Mouse (Mus musculus): ENCODE measurements at regions not wholly inside any gene's neighbourhood (a gene's known extent, or its start where the extent isn't known, plus 50 kb on each side); places are given as distances from the start of the nearest gene placed in this dataset.
"Not testable (repeated sequence)": the region's sequence is repeated elsewhere in the genome, so short reads cannot be mapped to it uniquely, and the experiment has no call there.

DNA sequence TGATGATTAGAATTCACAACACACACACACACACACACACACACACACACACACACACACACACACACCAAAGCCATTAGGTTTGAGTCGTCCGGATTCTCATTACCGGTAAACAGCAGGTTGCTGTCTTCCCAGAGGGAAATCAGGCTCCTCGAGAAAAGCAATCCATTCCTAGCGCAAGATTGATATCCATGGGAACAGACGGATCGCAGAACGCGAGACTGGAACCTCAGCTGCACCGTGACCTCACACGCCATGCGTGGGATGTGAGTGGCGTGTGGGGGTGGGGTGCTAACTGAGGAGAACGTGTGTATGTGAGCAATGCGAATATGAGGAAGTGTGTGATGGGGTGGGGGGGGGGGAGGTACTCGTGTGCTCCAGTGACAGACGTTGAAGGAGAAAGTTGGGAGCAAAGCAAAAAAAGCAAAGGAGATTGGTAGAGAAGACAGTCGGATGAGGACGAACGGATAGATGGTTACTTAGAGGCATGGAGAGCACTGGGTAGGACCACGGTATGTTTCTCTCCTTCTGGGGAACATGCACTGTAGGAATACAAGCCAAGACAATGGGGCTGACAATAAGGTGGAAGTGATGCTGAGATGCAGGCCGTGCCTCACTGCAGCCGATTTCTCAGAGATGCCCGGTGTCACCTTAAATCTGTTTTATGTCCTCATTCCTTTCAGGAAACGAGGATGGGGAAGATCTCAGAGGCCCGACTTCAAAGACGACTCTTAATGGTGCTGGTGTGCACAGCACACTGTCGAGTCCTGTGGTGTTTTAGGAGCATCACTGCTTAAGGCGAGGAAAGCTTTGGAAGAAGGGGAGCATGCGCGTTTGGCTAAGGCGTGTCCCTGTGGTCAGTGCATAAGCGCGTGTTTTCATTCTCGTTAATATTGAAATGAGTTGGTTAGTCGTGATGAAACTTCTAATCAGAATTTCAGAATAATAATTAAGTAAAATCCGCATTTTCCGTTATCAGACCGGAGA lies 516.7 kb upstream of the BB014433 start:
- whole genome bisulfite sequencing: 84% methylated on average over 39 of the region's 39 CpGs
- Histone ChIP-seq H3K4me1 (replicated peaks; ENCODE audit: control insufficient read depth, insufficient read depth, low read length) (no peaks in the 10 kb centered on the region), H3K27me3 (replicated peaks; ENCODE audit: control insufficient read depth, insufficient read depth, low read length) (no peaks in the 10 kb centered on the region), H3K4me2 (replicated peaks; ENCODE audit: low read depth) (no peak overlapping the region), H3K4me3 (ENCODE audit: low read depth, low read length) (no peak overlapping the region), H3K36me3 (ENCODE audit: control insufficient read depth, insufficient read depth) (no peaks in the 10 kb centered on the region), H3K9me3 (ENCODE audit: control insufficient read depth) (no peaks in the 10 kb centered on the region), H3K27ac (ENCODE audit: low read depth, low read length) (no peak overlapping the region), H3K9ac (ENCODE audit: low read depth, low read length) (no peak overlapping the region)
- no peak for ATAC-seq
- no peak for TF ChIP-seq CTCF (IDR thresholded peaks at IDR 0.05; ENCODE audit: low read depth)

DNA sequence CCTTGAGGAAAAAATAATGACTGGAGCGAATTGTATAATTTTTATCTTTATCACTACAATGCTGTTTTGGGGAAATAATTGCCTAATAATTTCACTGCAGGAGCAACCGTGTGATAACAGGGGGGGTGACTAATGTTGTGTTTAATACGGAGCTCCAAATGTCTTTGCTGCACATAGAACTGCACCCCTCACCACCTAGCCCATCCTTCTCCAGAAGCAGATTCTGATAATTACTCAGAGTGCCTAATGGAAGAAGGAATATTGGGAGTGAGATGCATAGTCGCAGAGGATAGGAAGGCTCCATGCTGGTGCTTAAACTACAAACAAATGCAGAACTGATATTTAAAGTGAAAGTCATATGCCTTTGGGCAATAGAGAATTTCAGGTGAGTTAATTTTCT lies 486.1 kb upstream of the BB014433 start:
- no peak for TF ChIP-seq CTCF (IDR thresholded peaks at IDR 0.05; ENCODE audit: low read depth)
- 85% methylated on average over 4 of the region's 4 CpGs for WGBS
- no peak for ATAC-seq
- Histone ChIP-seq H3K36me3 (ENCODE audit: control insufficient read depth, insufficient read depth) (no peaks in the 10 kb centered on the region), H3K27ac (ENCODE audit: low read depth, low read length) (no peak overlapping the region), H3K9ac (ENCODE audit: low read depth, low read length) (no peak overlapping the region), H3K4me2 (replicated peaks; ENCODE audit: low read depth) (no peak overlapping the region), H3K27me3 (replicated peaks; ENCODE audit: control insufficient read depth, insufficient read depth, low read length) (no peaks in the 10 kb centered on the region), H3K4me1 (replicated peaks; ENCODE audit: control insufficient read depth, insufficient read depth, low read length) (no peaks in the 10 kb centered on the region), H3K9me3 (ENCODE audit: control insufficient read depth) (no peaks in the 10 kb centered on the region), H3K4me3 (ENCODE audit: low read depth, low read length) (no peak overlapping the region)

DNA sequence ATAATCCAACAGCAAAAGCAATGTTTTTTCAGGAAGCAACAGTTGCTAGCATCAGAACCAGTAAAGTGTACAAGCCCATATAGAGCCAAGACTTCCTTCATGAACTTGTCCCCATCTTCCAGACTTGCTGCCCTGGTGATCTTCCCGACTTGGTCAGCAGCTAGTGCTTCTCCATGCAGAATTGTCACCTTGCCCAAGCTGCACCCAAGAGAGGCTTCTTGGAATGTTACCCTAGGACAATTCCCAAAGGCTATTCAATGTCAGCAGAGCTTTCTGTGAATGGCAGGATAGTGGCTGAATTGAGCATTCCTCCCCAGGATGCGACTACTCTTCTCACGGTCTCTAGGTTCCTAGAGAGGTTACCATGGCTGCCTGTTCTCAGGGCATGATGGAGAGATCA lies 479.6 kb upstream of the BB014433 start:
- WGBS: 91% methylated on average over 3 of the region's 3 CpGs
- H3K4me1 ChIP-seq (replicated peaks; ENCODE audit: control insufficient read depth, insufficient read depth, low read length): no peaks in the 10 kb centered on the region
- no peaks in the 10 kb centered on the region for H3K9me3 ChIP-seq (ENCODE audit: control insufficient read depth)
- H3K27me3 ChIP-seq (replicated peaks; ENCODE audit: control insufficient read depth, insufficient read depth, low read length): no peaks in the 10 kb centered on the region
- H3K9ac ChIP-seq (ENCODE audit: low read depth, low read length): no peak overlapping the region
- H3K4me2 ChIP-seq (replicated peaks; ENCODE audit: low read depth): no peak overlapping the region
- ATAC-seq: no peak
- H3K27ac ChIP-seq (ENCODE audit: low read depth, low read length): no peak overlapping the region
- H3K36me3 ChIP-seq (ENCODE audit: control insufficient read depth, insufficient read depth): no peaks in the 10 kb centered on the region
- no peak for TF ChIP-seq CTCF (IDR thresholded peaks at IDR 0.05; ENCODE audit: low read depth)
- H3K4me3 ChIP-seq (ENCODE audit: low read depth, low read length): no peak overlapping the region

DNA sequence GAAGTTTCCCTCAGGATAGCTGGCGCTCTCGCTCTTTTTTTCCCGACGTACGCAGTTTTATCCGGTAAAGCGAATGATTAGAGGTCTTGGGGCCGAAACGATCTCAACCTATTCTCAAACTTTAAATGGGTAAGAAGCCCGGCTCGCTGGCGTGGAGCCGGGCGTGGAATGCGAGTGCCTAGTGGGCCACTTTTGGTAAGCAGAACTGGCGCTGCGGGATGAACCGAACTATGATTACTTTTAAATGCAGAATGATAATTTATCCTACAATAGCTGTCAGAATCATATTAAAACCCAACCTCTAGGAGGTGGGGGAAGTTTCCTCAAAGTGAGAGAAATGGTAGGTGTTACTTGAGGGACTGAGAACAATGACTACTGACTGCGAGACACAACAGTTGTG lies 474.0 kb upstream of the BB014433 start:
- not testable (repeated sequence) for H3K9me3 ChIP-seq (ENCODE audit: control insufficient read depth); H3K27me3 ChIP-seq (replicated peaks; ENCODE audit: control insufficient read depth, insufficient read depth, low read length); H3K9ac ChIP-seq (ENCODE audit: low read depth, low read length); H3K36me3 ChIP-seq (ENCODE audit: control insufficient read depth, insufficient read depth); H3K27ac ChIP-seq (ENCODE audit: low read depth, low read length); H3K4me1 ChIP-seq (replicated peaks; ENCODE audit: control insufficient read depth, insufficient read depth, low read length); H3K4me2 ChIP-seq (replicated peaks; ENCODE audit: low read depth); ATAC-seq; H3K4me3 ChIP-seq (ENCODE audit: low read depth, low read length)
- WGBS: 78% methylated on average over 18 of the region's 19 CpGs

DNA sequence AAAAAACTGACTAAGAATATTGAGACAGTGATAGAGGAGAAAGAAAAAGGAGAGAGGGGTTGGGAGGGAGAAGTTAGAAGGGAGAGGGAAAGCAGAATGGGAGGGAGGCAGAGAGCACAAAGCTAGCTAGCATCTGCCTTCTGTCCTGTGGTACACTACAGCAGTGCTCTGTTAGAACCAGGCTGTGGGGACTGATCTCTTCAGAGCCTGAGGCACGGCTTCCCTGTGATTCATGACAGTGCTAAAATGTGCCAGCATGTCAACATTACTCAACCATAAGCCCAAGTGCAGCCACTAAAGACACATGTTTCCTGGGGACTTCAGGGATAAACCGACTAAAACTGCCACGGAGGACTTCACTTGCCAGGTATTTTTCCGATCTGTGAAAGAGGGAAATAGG lies 455.1 kb upstream of the BB014433 start:
- ATAC-seq: no peak
- Histone ChIP-seq H3K9ac (ENCODE audit: low read depth, low read length) (no peak overlapping the region), H3K9me3 (ENCODE audit: control insufficient read depth) (no peaks in the 10 kb centered on the region), H3K4me3 (ENCODE audit: low read depth, low read length) (no peak overlapping the region), H3K4me2 (replicated peaks; ENCODE audit: low read depth) (no peak overlapping the region), H3K27me3 (replicated peaks; ENCODE audit: control insufficient read depth, insufficient read depth, low read length) (no peaks in the 10 kb centered on the region), H3K27ac (ENCODE audit: low read depth, low read length) (no peak overlapping the region), H3K4me1 (replicated peaks; ENCODE audit: control insufficient read depth, insufficient read depth, low read length) (no peaks in the 10 kb centered on the region), H3K36me3 (ENCODE audit: control insufficient read depth, insufficient read depth) (no peaks in the 10 kb centered on the region)
- no peak for TF ChIP-seq CTCF (IDR thresholded peaks at IDR 0.05; ENCODE audit: low read depth)
- 71% methylated on average over 4 of the region's 4 CpGs for WGBS

DNA sequence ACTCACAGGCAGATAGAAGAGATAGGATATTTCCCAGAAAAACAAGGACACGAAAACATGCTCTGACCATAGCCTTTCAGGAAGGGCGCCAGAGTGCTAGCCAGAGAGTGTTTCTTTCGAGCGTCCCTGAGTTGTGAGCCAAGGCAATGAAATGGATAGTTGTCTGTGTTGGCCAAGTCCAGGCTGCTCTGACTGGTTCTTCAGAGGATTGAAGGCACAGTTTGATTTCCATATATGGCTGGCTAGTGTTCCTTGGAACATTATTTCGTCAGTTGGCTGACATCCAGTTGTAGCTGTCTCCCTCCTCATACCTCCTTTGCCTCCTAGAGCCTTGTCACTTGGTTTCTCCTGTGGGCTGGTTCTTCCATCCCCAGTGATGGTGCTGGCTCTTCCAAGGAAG lies 451.7 kb upstream of the BB014433 start:
- no peak overlapping the region for H3K4me2 ChIP-seq (replicated peaks; ENCODE audit: low read depth)
- H3K36me3 ChIP-seq (ENCODE audit: control insufficient read depth, insufficient read depth): no peaks in the 10 kb centered on the region
- no peak overlapping the region for H3K9ac ChIP-seq (ENCODE audit: low read depth, low read length)
- WGBS: 81% methylated on average over 5 of the region's 5 CpGs
- H3K9me3 ChIP-seq (ENCODE audit: control insufficient read depth): no peaks in the 10 kb centered on the region
- no peak for TF ChIP-seq CTCF (IDR thresholded peaks at IDR 0.05; ENCODE audit: low read depth)
- no peaks in the 10 kb centered on the region for H3K27me3 ChIP-seq (replicated peaks; ENCODE audit: control insufficient read depth, insufficient read depth, low read length)
- no peak for ATAC-seq
- no peak overlapping the region for H3K27ac ChIP-seq (ENCODE audit: low read depth, low read length)
- H3K4me3 ChIP-seq (ENCODE audit: low read depth, low read length): no peak overlapping the region
- H3K4me1 ChIP-seq (replicated peaks; ENCODE audit: control insufficient read depth, insufficient read depth, low read length): no peaks in the 10 kb centered on the region
